Mouse (Mus musculus) induced T-regulatory cell, adult 2 months (primary cell): ENCODE measurements around the gene Mgat4c.

Experiments
- DNase-seq: peaks from one replicate; pipeline ENCODE4 v3.0.0-alpha.2; 2012; ENCODE audit warnings: low read depth

Mgat4c gene

GRCm38 (mm10) chr10:101681437-101681912, at the start of gene Mgat4c:
Gene Mgat4c, plus strand, starts transcription at chr10:101681487.
- no peak for DNase-seq

- no peak for DNase-seq
Measured at GRCm38 (mm10) chr10:101635266-101635665, 46.0 kb upstream of the Mgat4c start.

GRCm38 (mm10) chr10:101641048-101641447, 40.2 kb upstream of the Mgat4c start:
- no peak for DNase-seq

DNA sequence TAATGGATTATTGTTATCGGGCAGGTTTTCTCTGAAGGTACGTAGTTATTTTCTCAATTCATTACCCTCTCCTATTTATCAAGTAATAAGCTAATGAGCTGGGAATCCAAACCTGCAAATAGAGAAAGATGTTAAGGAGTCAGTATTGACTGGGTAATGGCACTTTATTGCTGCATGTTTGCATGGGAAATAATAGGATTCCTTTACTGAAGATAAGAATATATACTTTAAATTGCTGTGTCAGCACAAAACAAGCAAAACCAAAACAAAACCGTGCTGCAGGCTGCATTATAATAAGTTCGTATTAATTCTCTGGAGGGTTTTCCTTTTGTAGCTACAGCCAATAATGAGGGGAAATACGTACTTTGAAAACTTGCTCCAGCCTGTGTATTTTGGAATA, 627 bp downstream of the Mgat4c start:
- no peak for DNase-seq

DNA sequence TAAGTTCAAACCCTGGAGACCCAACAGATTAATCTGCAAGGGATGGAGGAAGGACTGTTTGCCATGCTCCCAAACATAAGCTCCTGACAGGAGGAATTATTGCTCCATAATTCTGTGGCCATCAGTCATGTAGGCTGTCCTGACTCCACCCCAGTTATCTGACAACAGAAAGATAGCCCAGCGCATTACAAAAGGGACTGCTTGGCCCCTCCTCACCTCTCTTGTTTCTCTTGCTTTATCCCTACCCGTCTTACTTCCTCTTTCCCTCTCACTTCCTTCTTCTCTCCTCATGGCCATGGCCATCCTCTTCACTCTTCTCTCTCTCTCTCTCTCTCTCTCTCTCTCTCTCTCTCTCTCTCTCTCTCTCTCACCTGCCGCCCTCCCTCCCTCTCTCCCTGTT, 80.5 kb downstream of the Mgat4c start:
- no peak for DNase-seq

GRCm38 (mm10) chr10:101770688-101771087, 89.4 kb downstream of the Mgat4c start:
- no peak for DNase-seq

- no peak for DNase-seq
Measured at GRCm38 (mm10) chr10:101771157-101771556, 89.9 kb downstream of the Mgat4c start.

DNA sequence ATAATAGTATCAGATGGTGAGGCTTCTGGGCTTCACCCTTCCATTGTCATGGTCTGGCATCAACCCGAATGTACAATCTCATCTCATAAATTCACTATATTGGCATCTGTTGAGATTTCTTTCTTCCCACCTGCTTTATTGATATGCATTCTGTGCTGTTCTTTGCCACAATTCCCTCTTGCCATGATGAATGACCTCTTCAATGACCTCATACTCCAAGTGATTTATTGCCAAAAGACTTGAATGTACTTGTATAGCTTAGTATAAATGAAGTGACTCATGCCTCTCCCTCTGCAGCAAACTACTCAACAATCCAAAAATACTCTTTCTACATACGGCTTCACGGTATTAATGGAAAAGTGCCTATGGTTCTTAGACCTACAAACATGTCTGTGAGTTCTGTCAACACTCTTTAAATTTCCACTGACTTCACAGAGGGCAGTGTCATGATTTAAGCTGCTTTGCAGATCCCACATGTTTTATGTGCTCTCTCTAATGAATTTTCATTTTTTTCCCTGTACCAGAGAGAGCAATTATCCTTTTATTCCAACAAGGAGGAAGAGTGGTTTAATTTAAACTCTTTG, 102.0 kb downstream of the Mgat4c start:
- DNase-seq = no peak

- no peak for DNase-seq
Measured at GRCm38 (mm10) chr10:101795507-101795906, 114.2 kb downstream of the Mgat4c start.

DNA sequence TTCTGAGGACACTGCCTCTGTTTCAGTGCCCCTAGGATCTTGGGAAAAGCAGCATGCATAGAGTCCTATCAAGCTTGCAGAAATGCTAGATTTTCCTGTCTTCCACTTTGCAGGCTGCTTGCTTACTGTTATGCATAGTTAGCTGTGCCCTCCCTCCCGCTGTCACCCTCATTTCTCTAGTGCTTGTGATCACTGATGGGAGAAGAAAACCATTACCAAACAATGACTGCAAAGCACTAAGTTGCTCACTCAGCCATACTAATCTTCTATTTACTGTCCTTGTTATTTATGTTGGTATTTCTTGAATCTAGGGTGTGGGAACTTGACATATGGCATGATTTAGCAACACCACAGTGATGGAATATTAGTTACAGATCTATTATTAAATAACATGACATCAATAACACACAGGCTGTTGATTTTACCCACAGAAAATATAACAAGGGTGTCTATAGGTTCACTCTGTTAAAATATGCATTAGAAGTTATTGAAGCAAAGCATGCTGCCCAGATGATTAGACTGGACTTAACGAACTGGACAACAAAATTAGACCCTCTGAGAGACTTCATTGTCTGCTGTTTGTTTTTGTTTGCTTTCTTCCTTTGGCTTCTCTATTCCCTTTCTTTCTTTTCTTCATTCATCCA, 117.7 kb downstream of the Mgat4c start:
- no peak for DNase-seq

DNA sequence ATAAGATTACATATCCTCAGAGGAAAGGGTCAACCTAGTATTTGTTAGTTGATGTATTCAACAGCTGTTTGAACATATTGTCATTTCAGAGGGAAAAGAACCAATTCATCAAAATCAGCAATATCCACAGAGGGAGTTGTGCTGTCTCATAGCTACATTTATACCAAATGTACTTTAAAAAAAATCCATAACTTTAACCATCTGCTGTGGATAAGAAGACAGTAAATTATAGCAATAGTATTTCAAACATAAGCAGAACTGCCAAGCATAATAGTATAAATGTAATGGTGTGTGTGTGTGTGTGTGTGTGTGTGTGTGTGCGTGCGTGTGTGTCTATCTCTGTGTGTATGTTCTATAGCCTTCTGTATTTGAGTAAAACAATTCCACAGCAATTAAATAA, 127.5 kb downstream of the Mgat4c start:
- DNase-seq = no peak

- DNase-seq = no peak
Measured at GRCm38 (mm10) chr10:101816902-101817301, 135.6 kb downstream of the Mgat4c start.

- DNase-seq = no peak
Measured at GRCm38 (mm10) chr10:101827944-101828343, 146.7 kb downstream of the Mgat4c start.

DNA sequence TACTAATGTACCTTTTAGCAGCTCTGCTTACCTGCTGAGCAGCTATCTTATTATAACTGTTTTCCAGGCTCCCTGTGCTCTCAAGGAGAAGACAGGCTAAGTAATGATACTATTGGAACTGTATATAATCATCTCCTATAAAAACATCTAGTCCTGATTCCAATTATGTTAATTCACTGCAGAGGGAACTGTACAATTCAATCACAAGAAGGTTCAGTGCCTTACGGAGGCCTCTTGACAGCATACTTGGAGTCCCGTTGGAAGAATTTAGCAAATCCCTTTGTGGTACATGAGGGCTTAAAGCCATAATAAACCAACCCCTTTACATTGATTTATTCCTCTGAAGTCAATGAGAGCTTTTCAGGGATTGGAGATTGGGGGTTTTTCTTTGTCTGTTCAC, 174.8 kb downstream of the Mgat4c start:
- DNase-seq = no peak

GRCm38 (mm10) chr10:101889866-101890265, 208.6 kb downstream of the Mgat4c start:
- DNase-seq = no peak

DNA sequence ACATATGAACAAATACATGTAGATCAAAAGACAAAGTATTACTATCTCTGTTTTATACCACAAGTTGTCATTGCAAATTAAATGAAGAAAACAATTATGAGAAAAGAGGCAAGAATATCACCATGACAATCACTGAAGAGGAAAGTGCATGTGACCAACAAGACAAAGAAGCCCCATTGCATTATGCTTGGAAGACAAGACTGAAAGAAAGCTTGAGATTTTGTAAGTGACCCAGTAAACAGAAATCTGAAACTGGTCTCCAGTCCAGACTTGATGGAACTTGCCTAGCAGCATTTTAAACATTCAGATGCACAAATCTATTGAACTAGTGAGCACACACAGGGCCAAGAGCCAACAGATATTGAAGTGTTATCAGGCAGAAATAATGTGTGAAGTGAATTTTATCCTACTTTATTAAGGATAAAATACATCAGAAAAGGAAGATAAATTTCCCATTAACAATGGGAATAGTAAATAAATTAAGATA, 236.1 kb downstream of the Mgat4c start:
- DNase-seq = no peak

DNA sequence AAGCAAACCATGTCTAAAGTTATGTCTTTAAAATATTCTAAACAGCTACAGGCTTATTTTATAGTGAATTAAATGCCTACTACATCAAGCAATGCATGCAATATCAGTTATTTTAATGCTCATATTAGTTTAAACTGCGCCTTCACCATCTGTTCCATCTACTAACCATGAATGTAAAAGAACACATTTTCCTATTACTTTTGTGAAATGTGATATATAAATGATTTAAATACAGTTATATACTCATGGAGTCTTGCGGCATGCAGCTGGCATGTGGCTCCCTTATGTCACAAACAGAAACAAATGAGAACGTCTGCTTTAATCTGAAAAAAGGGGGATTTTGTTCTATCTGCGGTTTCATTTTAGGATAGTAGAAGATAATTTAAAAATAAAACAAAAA, 316.3 kb downstream of the Mgat4c start:
- DNase-seq = no peak

- no peak for DNase-seq
Measured at GRCm38 (mm10) chr10:102042513-102042912, 361.2 kb downstream of the Mgat4c start.

DNA sequence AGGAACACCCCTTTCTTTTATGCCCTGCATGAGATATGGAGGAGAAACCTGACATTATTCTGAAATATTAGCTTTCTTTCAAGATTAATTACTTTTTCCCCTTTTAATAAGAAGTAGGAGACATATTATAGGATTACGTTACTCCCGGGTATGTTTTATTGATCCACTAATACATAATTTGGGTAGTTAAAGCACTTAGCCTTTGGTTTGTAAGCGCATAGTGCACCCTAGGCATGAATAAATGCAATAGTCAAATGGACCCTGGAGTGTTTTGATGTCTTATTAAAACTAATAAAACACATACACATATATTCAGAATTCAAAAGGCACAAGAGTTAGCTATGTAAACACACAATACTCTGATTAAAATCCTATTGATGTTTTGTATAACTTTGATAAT, 374.9 kb downstream of the Mgat4c start:
- DNase-seq = no peak

GRCm38 (mm10) chr10:102056975-102057565, 375.8 kb downstream of the Mgat4c start:
- no peak for DNase-seq

DNA sequence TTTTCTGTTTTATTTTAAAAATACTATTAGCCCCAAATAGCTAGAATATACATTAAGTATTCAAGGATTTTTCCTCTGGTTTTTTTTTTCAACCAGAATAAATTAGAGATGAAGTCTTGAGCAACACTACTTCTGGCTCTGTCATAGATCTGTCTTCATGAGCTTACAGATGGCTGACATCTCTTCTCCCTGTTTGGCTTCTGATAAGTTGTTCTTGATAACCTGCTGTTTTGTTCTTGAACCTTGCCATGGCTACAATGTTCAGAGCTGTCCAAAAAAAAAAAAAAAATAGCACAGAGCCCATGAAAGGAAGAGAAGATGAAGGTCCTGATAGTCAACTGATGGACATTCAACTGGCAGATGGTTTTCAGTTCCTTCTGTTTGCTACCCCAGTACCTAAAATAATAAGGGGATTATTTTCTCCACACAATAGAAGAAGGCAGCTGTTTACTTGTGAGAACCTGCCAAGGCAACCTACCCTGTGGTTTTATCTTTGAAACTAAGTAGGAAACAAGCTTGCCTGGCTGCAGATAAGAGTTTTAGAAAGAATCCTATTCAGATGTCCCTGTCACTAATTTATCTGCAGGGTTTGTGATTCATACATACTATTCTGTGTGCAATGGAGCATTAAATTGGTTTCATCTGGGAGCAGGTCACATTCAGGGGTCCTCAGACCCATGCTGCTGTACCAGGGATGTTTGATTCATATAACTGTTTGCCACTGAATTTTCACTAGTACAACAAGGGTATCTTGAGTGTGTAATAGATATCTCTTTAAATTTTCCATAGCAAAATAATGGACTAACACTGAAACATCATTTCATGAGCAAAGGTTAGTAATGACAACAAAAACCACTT, 393.5 kb downstream of the Mgat4c start:
- no peak for DNase-seq

DNA sequence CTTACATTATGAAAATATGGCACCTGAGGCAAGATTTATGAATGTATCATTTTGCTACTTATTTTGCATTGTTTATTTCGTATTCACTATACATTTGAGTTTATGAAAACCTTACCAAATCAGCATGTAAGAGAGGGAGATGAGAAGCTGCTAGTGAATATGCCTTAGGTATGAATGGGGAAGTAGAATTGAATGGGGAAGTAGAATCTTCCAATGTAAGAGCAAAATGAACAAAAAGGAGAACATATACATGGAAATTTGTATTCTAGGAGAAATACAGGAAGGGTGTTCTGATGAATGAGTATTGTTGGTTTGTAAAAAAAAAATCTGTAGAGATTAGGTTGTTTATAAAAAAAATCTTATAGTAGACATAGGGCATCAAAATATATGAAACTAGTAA, 441.9 kb downstream of the Mgat4c start:
- DNase-seq = no peak
